Mouse (Mus musculus) bone marrow, adult 2 months (tissue): Measurements from ENCODE around the gene Rpl15.

Source experiments
- CTCF ChIP-seq: fragments of 200-500 bp; IDR thresholded peaks from 2 replicates; pipeline ENCODE4 v1.5.1; 2011; ENCODE audit warnings: low read length, control low read depth; ENCODE audit not compliant: control insufficient read depth, insufficient read depth
- POLR2A ChIP-seq: fragments of 200-500 bp; IDR thresholded peaks from 2 replicates; pipeline ENCODE4 v1.6.1; 2011; ENCODE audit warnings: low read depth, mild to moderate bottlenecking, control low read depth, low read length, borderline replicate concordance; ENCODE audit not compliant: control insufficient read depth

DNA sequence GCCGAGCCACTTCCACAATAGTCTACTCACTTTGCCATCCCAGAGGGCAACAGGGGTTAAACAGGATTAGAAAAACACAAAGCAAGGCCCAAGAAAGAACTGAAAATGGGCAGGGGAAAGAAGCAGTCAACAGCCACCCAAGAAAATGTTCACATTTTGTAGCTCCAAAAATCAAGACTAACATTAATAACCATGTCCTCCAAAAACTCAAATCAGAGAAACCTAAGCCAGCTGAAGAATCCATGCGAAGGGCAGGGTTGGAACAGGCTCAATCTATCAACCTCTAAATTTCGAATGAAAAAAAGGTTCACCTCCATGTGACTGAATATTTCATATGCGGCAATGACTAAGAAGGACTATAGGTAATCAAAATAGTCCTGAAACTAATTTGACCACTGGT is 33.8 kb downstream of the Rpl15 start:
- TF ChIP-seq POLR2A = no peak
- no peak for TF ChIP-seq CTCF
